Mouse (Mus musculus) fat pad, adult 2 months (tissue): ENCODE results near the gene Tbcb.
"Not testable (repeated sequence)": the region's sequence is repeated elsewhere in the genome, so short reads cannot be mapped to it uniquely, and the experiment has no call there.

Experiments
- DNase-seq: peaks from one replicate; pipeline ENCODE4 v3.0.0-alpha.2; 2011; ENCODE audit warnings: low read depth, low spot score; ENCODE audit errors: extremely low read depth

Gene Tbcb

GRCm38 (mm10) chr7:30231669-30232454 is at the start of gene Tbcb, which contains the start of gene Polr2i:
Gene Tbcb (minus strand): TSS chr7:30232272.
Gene Polr2i (plus strand): TSS chr7:30231948.
- peak; percentile 94 for DNase-seq

- DNase-seq, result no peak
Measured at GRCm38 (mm10) chr7:30281522-30281921, 49.5 kb upstream of the Tbcb start.

GRCm38 (mm10) chr7:30280670-30281138 is 48.6 kb upstream of the Tbcb start:
- peak; percentile 19 for DNase-seq

- DNase-seq, result peak; percentile 25
Measured at GRCm38 (mm10) chr7:30279951-30280669, 48.0 kb upstream of the Tbcb start, which contains the start of the genes Thap8 and Wdr62. Gene Thap8 (plus strand): TSS chr7:30280094. Gene Wdr62 (minus strand): TSS chr7:30280419.

- DNase-seq, result no peak
Measured at GRCm38 (mm10) chr7:30279536-30279935, 47.5 kb upstream of the Tbcb start.

- DNase-seq, result no peak
Measured at GRCm38 (mm10) chr7:30278911-30279310, 46.8 kb upstream of the Tbcb start.

GRCm38 (mm10) chr7:30274383-30274782 is 42.3 kb upstream of the Tbcb start:
- DNase-seq, result no peak

GRCm38 (mm10) chr7:30269641-30270040 is 37.6 kb upstream of the Tbcb start:
- DNase-seq, result no peak

- DNase-seq, result no peak
Measured at GRCm38 (mm10) chr7:30266780-30267179, 34.7 kb upstream of the Tbcb start.

- DNase-seq, result no peak
Measured at GRCm38 (mm10) chr7:30265935-30266334, 33.9 kb upstream of the Tbcb start.

- DNase-seq, result no peak
Measured at GRCm38 (mm10) chr7:30265531-30265930, 33.5 kb upstream of the Tbcb start.

- DNase-seq, result no peak
Measured at GRCm38 (mm10) chr7:30265041-30265440, 33.0 kb upstream of the Tbcb start.

GRCm38 (mm10) chr7:30251956-30252954 is 20.2 kb upstream of the Tbcb start:
- DNase-seq, result no peak

GRCm38 (mm10) chr7:30237374-30237773 is 5.3 kb upstream of the Tbcb start:
- not testable (repeated sequence) for DNase-seq

GRCm38 (mm10) chr7:30235625-30236024 is 3.6 kb upstream of the Tbcb start, which contains the start of gene Ovol3:
Gene Ovol3 (minus strand): TSS chr7:30235725.
- no peak for DNase-seq

GRCm38 (mm10) chr7:30235091-30235490 is 3.0 kb upstream of the Tbcb start:
- no peak for DNase-seq

GRCm38 (mm10) chr7:30234276-30234858 is 2.3 kb upstream of the Tbcb start:
- DNase-seq, result no peak

GRCm38 (mm10) chr7:30233387-30233786 is 1.3 kb upstream of the Tbcb start:
- DNase-seq, result no peak

GRCm38 (mm10) chr7:30232631-30233148 is 618 bp upstream of the Tbcb start:
- no peak for DNase-seq

- DNase-seq, result no peak
Measured at GRCm38 (mm10) chr7:30231328-30231668, 774 bp downstream of the Tbcb start.
